Mouse (Mus musculus) kidney, adult 9 months (tissue): ENCODE measurements around the gene Def6.
"Not testable (repeated sequence)": the region's sequence is repeated elsewhere in the genome, so short reads cannot be mapped to it uniquely, and the experiment has no call there.

Source experiments
- DNase-seq: peaks from one replicate; pipeline ENCODE4 v3.0.0; 2022

The Def6 gene

DNA sequence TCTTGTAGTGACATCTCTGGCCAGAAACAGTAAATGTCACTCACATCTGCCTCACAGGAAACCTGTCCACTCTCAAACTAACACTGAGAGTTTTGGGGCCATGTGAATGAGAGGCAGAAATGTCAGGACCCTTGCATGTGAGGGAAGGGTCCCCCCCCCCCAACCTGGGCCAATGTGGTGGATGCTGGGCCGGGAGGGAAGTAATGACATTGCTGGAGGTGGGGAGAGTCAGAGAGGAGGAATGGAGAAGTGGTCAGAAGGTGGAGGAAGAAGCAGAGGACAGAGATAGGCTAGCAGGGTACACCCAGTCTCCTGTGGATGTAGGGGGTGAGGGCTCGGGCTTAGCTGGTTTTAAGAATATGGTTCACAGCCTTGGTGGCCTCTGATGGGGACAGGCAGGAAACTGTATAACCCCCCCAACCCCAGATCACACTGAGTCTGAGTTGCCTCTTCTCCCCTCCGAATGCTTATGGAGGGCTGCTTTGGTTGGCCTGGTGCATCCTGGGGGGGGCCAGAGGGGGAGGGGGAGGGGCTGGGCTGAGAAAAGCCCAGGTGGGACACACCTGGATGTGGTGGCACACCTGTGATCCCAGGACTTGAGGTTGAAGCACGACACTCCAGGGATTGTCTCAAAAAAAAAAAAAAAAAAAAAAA lies 2.0 kb downstream of the Def6 start:
- no peak for DNase-seq

DNA sequence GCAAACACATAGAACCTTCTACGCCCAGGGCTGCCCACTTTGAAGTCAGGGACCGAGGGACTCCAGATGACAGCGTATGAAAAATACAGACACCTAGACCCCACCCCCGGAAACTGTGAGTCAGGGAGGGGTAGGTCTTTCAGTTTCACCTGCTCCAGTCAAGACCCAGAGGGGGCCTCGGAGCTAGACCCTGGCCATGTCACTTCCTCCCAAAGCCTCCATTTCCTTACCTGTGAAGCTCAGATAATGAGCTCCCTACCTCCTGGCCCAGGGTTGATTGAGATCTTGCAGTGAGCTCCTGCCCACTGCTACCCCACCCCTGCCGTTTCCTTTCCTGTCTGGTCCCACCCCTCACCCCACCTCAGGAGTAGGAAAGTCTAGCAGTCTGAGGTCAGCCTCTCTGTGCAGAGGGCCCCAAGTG lies 4.4 kb downstream of the Def6 start:
- no peak for DNase-seq

DNA sequence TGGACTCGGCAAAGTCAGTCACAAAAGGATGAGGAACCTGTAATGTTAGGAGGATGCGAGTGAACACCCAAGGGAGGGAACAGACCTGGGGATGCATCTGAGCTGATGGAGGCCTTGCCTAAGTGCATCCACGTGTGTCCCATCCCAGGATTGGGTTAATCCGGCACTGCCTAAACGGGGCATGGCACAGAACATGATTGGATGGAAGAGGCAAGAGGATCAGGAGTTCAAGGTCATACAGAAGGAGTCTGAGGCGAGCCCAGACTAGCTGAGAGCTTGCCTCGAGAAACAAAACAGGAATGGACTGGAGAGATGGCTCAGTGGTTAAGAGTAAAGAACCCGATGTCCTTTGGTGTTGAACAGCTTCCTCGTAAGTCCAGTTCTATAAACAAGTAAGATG lies 4.8 kb downstream of the Def6 start:
- no peak for DNase-seq

DNA sequence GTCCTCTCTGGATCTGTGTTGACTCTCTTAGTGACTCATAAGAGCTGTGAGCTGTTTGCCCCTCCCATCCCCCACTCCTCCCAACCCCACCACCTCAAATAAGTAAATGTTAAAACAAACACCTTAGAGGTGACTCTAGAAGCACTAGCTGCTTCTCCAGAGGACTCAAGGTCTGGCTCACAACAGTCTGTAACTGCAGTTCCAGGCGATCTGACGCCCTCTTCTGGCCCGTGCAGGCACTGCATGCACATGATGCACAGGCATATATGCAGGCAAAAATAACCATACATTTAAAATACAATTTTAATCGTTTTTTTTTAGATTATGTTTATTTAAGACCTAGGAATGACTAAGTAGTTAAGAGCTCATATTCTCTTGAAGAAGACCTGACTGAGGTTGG lies 5.7 kb downstream of the Def6 start:
- no peak for DNase-seq

DNA sequence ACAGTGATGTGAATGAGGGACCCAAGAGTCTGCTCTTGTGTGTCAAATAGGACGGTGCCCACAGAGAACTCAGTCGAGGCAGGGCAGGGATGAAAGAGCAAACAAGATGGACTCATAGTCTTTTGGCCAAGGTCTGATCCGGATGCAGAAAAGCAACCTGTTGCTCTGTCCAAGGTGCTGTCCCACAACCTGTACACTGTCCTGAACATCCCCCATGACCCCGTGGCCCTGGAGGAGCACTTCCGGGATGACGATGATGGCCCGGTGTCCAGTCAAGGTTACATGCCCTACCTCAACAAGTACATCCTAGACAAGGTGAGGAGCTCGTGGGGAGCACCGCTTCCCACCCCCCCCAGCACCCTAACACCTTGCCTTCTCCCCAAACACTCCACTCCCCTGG lies 9.2 kb downstream of the Def6 start:
- no peak for DNase-seq

DNA sequence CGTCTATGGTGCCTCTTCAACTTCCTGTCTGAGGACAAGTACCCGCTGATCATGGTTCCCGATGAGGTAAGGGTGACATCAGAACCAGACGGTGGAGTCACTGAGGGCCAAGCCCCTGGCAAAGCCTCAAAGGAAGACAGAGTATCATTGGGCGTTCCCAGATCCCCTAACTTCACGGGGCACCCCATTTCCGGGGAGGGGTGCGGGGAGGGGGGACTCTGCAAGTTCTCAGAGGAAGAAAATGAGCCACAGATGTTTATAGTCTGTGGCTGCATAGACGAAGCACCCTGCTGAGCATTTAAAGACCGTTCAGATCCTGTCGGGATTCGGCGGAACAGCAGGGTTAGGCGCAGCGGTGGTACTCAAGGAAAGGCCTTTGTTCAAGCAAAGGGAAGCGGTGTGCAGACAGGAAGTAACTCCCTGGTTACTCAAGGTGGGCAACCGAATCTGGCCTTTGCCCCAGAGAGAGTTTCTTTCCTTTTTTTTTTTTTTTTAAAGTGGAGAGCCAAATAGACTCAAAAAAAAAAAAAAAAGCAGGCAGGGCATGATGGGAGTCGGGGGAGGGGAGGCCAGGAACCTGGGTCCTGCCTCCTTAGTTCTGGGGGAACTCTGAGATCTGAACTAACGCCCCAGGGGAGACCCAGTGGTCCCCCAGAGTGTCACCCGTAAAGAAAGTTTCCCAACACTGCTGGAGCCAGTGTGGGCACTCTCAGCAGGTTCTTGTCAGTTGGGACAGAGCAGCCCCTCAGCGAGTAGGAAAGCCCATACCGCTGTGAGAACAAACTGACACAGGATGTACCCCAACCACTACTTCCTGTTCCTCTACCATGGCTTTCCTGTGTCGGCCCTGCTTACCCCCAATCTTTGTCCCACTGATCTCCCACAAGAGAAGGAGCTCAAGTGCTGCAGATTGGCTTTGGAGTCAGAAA lies 10.4 kb downstream of the Def6 start:
- DNase-seq: no peak

DNA sequence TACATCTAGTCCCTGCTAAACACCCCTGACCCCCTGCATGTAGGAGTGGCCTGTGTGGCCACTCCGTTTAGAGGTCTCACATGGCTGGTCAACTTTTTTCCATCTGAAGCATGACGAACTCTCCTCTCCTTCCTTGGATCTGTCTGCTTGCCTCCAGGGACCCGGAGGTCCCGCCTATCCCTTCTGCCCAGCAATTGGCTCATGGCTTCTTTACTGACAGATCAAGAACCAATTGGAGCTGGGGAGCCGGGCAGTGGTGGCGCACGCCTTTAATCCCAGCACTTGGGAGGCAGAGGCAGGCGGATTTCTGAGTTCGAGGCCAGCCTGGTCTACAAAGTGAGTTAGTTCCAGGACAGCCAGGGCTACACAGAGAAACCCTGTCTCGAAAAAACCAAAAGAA lies 14.9 kb downstream of the Def6 start:
- not testable (repeated sequence) for DNase-seq

DNA sequence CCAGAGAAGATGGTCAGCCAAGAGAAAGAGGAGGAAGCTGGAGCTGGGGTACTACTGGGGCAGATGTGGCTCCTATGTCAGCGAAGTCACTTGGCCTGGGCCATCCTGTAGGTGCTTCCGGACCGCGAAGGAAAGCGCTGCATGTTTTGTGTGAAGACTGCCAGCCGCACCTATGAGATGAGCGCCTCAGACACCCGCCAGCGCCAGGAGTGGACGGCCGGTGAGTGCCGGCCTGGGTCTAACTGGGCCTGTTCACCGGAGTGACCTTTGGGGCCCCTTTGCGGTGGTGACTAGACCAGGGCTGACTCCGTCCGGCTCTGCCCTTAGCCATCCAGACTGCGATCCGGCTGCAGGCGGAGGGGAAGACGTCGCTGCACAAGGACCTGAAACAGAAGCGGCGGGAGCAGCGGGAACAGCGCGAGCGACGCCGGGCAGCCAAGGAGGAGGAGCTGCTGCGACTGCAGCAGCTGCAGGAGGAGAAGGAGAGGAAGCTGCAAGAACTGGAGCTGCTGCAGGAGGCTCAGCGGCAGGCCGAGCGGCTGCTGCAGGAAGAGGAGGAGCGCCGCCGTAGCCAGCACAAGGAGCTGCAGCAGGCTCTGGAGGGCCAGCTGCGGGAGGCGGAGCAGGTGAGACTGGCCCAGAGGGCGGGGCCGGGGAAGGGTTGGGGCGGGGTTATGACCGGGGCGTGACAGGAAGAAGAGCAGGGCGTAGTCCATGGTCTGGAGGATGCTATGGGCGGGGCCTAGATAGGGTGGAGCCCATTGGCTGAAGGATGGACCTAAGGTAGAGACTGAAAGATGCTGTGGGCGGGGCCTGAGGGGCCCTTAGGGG lies 16.2 kb downstream of the Def6 start:
- DNase-seq: peak; percentile 96

DNA sequence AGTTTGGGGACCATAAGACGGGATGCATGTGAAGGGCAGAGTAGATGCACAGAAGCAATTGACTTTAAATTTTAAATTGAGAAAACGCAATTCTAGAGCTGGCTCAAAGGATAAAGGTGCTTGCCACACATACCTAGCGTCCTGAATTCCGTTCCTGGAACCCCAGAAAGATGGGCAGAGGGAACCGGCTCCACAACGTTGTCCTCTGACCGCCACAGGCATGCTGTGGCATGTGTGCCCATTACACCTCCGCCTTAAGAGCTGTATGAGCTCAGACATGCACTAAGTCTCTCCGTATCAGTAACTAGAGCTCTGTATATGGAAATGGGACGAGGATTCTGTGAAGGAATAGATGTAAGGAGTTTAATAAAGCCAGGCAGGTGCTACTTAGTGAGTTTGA lies 17.0 kb downstream of the Def6 start:
- DNase-seq: no peak

DNA sequence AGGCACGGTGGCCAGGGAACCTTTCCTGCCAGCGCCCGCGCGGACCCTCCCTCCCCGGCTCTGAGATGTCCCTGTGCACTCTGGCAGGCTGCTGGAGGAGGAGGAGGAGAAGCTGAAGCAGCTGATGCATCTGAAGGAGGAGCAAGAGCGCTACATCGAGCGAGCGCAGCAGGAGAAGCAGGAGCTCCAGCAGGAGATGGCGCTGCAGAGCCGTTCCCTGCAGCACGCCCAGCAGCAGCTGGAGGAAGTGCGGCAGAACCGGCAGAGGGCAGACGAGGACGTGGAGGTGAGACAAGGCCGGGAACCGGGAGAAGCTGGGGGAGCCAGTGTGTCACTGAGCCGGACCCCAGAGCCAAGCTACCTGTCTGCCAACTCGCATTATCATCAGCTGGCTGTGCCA lies 18.4 kb downstream of the Def6 start:
- peak; percentile 93 for DNase-seq

DNA sequence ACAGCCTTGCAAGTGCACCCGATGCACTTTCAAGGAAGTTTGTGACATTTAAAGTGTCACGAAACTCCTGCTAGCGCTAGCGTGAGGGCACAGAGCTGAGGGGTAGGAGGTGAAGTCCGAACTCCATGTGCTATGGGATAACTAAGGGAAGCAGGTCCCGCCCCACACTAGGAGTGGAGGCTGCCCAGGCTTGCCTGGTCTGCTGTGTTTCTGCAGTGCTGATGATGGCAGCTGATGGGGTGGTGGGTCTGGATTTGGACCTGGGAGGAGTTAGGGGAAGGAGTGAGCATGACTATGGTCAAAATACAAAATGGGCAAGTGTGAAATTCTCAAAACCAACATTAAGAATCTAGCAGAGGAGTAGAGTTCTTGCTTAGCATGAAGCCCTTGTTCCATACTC lies 22.9 kb downstream of the Def6 start:
- no peak for DNase-seq

DNA sequence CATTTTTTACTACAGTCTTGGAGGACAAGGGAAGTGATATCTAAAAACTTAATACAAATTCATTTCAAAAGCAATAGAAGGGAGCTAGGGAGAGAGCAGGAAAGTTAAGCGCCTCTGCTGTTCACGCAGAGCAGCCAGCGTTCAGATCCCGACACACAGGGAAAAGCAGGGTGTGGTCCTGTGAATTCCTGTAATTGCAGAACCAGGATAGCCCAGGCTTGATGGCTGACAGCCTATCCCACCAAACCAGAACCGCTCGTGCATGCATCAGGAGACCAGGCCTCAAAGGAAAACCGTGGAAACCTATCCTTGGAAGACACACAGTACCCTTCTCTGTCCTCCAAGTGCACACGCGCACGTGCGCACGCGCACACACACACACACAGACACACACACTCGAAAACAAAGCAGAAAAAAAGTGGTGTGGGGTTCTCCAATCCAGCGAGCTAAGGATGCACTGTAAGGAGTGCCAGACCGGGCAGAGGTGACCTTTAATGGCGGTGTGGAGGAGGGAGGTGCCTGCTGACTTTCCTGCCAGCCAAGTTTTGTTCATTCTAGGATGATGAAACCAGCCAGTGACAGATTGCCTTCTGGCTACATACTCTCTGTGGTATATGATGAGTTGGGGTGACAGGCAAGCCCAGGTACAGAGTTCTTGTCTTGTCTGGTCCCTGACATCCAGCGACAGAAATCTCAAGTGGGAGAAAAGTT lies 23.6 kb downstream of the Def6 start:
- DNase-seq: no peak

DNA sequence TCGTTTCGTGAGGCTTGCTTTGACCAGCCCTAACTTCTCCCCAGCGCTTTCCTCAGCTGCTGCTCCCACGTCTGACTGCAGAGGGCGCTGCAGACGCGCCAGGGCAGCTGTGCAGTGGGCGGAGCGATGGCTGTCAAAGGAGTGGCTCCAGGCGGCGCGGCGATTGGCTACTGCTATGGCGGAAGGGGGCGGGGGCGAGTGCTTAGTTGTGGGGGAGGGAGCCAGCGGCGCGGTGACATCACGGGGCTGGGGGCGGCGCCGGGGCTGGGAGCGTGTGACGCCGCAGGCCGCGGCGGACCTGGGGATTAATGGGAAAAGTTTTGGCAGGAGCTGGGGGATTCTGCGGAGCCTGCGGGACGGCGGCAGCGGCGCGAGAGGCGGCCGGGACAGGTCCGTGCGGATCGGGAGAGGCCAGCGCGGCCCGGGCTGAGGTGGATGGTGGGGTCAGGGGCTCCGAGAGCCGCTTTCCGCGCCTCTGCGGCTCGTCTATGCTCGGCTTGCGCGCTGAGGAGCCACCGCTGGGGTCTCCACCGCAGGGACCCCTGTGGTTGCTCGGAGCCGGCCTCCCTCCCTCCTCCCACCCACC lies 25.0 kb downstream of the Def6 start, which contains the start of gene Ppard:
Gene Ppard, plus strand, starts transcription at position 226 of the 586 bp plus-strand sequence.
- DNase-seq: peak; percentile 98

DNA sequence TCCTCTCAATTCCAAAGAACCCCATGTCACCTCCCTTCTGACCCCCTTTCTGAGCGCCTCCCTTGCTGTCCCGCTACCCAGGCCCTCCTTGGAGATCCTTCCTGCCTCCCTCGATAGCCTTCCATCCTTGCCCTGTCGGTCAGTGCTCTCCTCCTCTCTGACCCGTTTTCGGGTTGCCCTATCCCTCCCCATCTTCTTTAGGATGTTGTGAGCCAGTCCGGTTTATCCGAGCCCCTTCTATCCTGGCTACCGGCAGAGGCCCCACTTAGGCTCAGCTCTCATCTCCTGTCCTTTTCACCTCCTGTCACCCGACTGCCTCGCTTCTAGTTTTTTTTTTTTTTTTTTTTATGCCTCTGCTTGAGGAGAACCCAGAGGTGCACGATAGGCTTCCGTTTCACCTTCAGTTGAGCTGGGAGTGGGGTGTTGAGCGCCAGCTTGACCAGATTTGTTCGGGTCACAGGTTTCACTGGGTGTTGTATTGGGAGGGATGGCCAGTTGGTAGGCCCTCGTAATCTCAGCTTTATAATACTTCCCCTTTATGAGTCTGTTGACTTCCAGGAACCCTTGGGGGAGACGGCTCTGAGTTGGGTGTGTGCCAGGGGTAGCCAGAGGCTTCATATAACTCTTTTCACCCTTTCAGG lies 25.6 kb downstream of the Def6 start:
- peak; percentile 43 for DNase-seq

DNA sequence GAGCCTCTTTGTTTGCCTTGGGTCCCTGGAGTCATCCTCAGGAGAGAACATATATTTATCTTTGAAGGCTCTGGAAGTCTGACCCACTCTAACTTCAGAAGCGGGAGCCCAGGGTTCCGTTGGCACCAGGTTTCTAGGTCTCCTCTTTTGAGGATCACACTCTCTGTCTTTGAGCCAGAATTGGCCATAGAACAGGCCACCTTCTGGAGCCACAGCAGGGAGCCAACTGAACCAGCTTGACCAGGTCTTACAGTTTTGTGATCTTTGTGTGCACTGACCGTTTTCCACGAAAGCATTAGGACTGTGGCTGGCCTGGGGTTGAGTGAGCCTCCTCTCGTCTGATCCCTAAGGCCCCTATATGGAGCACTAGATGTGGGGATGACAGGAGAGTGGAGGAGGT lies 27.1 kb downstream of the Def6 start:
- DNase-seq: no peak

DNA sequence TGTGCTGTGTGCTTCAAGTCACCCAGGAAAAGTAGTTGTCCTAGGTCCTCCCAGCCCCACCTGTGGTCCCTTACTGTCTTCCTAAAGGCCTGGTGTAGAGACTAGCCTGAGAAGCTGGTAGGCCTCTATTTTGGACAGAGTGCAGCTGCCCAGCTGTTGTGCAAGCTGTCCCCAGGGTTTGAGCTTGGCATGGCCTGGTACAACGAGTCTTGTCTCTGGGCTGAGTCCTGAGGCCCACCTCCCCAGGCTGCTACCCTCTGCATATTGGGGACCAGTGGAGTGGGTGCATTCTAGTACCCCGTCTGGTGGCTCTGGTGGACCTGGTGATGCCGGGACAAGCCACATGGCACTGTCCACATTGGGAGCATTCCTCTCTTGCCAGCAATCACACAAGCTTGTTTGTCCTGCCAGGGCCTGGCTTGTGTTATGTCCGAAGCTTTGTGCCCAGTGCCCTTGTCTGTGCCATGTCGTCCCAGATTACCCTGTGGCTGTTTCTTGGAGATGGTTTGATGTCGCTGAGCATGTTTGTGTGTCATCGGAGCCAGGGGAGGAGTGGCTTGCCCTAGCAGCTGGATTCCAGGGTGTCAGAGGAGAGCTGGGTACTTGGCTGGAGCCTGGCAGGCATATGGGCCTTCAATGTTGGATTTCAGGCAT lies 28.5 kb downstream of the Def6 start:
- DNase-seq: no peak

DNA sequence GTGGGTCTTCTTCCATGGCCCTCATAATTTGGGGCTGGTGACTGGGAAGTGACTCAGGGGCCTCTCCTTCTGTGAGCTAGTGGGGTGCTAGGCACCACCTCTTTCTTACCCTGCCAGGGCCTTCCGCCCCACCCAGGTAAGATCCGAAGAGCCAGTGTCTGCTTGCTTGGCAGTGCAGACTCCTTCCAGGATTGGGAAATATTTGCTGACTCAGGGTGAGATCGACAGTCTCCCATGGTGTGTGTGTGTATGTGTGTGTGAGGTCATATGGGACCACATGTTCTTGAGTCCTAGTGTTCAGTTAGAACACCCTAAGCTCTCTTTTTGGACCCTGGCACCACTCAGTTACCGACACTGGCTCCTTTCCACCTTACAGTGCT lies 29.0 kb downstream of the Def6 start:
- no peak for DNase-seq

DNA sequence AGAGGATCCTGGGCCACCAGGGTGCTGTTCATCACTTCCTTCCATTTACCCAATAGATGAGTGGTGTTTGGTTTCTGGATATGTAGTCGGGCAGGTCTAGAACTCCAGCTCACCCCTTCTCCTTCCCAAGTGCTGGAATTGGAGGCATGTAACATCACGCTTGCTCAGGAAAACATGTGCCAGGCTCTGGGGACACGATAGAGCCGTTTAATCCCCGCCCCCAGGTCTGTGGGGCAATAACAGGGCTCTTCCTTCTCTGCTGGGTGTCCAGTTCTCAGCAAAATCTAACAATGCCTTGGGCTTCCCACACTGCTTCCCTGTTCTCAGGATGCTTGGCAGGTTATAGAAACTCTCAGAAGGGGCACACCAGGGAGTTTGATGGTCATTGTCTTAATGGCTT lies 29.8 kb downstream of the Def6 start:
- DNase-seq: no peak

DNA sequence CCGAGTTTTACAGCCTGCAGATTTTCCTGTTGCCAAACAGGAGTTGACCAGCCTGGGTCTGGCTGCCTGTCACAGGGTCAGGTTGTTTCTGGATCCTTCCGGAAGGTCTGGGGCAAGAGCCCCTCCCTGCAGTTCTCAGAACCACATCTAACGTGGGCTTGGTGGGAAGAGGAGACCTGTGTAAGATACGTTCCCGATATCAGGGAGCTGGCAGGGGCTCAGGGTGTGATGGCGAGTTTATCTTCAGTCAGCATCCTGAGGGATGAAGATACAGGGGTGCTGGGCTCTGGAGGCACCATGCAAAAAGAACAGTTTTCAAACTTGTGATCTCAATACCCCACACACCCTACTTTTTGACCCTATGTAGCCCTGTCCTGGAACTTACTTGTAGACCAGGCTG lies 30.3 kb downstream of the Def6 start:
- no peak for DNase-seq

DNA sequence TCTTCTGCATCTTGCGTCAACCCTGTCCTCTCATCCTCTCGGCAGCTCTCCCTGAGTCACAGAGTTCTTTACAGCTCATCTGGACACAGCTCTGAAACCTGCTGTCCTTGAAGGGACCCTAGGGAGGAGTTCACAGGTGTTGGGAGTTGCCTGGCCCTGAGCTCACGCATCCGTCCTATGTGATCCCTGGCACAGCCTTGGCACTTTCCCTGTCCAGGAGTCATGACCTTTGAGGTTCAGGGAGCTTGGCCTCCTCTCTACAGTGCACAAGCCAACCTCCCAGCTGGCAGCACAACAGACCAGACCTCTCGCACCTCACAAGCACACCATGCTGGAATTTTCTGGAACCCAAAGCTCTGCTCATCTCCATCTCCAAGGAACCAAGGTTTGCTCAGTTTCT lies 33.3 kb downstream of the Def6 start:
- no peak for DNase-seq

DNA sequence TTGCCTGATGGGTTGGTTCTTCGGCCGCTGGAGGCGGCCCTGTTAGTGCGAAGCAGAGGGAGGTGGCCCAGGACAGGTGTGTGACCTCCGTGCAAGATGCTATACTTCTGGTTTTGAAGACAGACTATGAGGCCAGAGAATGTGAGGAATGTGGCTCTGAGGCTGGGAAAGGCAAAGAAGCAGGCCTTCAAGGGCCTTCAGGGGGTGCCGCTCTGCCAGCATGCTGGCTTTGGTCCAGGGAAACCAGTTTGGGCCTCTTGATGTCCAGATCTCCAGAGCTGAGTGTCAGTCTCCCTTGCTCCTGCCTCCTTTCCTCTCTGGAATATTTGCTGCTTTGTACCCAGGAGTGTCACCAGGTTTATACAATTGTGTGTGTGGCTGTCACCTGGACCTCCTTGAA lies 34.7 kb downstream of the Def6 start:
- no peak for DNase-seq
